Mouse (Mus musculus) frontal cortex, adult (tissue): ENCODE measurements at regions not wholly inside any gene's neighbourhood (a gene's known extent, or its start where the extent isn't known, plus 50 kb on each side); places are given as distances from the start of the nearest gene placed in this dataset.

Source experiments
- ATAC-seq: cut with Nextera tagmentation; 2 replicates; pipeline ENCODE4 v1.9.2; 2017; ENCODE audit warnings: mild to moderate bottlenecking, moderate library complexity, mixed read lengths; ENCODE audit not compliant: low TSS enrichment

GRCm38 (mm10) chr5:73729646-73730045 lies 78.5 kb downstream of the Spata18 start:
- ATAC-seq = peak; percentile 13; the same call in 1 of the 2 replicates

- ATAC-seq = no peak
Observed at GRCm38 (mm10) chr5:73731423-73731822, 80.2 kb downstream of the Spata18 start.

GRCm38 (mm10) chr5:73731991-73732565 lies 80.9 kb downstream of the Spata18 start:
- no peak for ATAC-seq

- ATAC-seq = no peak
Observed at GRCm38 (mm10) chr5:73740766-73741165, 89.6 kb downstream of the Spata18 start.

GRCm38 (mm10) chr5:73741441-73741840 lies 90.3 kb downstream of the Spata18 start:
- no peak for ATAC-seq

GRCm38 (mm10) chr5:73743953-73744352 lies 92.8 kb downstream of the Spata18 start:
- ATAC-seq = no peak

GRCm38 (mm10) chr5:73749791-73750190 lies 98.6 kb downstream of the Spata18 start:
- no peak for ATAC-seq

- ATAC-seq = no peak
Observed at GRCm38 (mm10) chr5:73752225-73752644, 101.1 kb downstream of the Spata18 start.

GRCm38 (mm10) chr5:73753827-73754226 lies 102.6 kb downstream of the Spata18 start:
- ATAC-seq = peak; percentile 59; the same call in 1 of the 2 replicates

- ATAC-seq = no peak
Observed at GRCm38 (mm10) chr5:73758534-73758933, 107.4 kb downstream of the Spata18 start.

- ATAC-seq = no peak
Observed at GRCm38 (mm10) chr5:73761236-73761635, 110.1 kb downstream of the Spata18 start.

GRCm38 (mm10) chr5:73761709-73762108 lies 110.5 kb downstream of the Spata18 start:
- ATAC-seq = peak; percentile 99

GRCm38 (mm10) chr5:73764226-73764625 lies 113.0 kb downstream of the Spata18 start:
- no peak for ATAC-seq

GRCm38 (mm10) chr5:73765466-73765865 lies 114.3 kb downstream of the Spata18 start:
- no peak for ATAC-seq

GRCm38 (mm10) chr5:73768253-73768652 lies 117.1 kb downstream of the Spata18 start:
- no peak for ATAC-seq

GRCm38 (mm10) chr5:73775775-73776548 lies 124.8 kb downstream of the Spata18 start:
- no peak for ATAC-seq

GRCm38 (mm10) chr5:73777282-73777921 lies 126.2 kb downstream of the Spata18 start:
- ATAC-seq = peak; percentile 74

GRCm38 (mm10) chr5:73781190-73781940 lies 130.2 kb downstream of the Spata18 start:
- no peak for ATAC-seq

GRCm38 (mm10) chr5:73782214-73783091 lies 131.3 kb downstream of the Spata18 start:
- no peak for ATAC-seq

GRCm38 (mm10) chr5:73787275-73787674 lies 136.1 kb downstream of the Spata18 start:
- ATAC-seq = no peak

GRCm38 (mm10) chr5:73792216-73792615 lies 141.0 kb downstream of the Spata18 start:
- no peak for ATAC-seq
